Comparison of ENCODE assay signal across 8 mouse cellular contexts in the genomic region with DNA sequence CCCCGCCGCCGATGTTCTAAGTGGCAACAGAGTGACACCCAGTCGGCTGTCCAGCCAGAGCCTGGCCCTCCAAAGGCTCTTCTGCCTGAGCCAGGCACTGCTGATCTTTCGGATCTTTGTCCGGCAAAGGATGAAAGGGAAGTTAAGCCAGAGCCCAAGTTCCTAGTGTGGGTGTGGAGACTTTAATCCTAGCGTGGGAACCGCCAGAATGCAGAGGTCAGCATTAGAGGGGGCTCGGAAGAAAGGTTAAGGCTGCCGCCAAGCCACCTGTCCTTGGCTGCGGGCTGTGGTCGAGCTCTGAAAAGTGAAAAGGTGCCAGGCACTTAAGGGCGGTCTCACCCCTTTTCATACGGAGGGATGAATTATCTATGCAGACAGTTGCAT. TPM values are rescaled to one million over a fixed set of nuclear protein-coding genes. Genes with fewer than 3 reads are reported as not detected.
DNase-seq lines count a peak whose midpoint lies in the region; TF ChIP-seq lines count a peak whose summit lies in the region.

No protein-coding gene starts in this region.

- no peak for TF ChIP-seq POLR2A in liver, adult 2 months (IDR thresholded peaks at IDR 0.05; ENCODE audit: extremely low read depth, insufficient read depth, low read length)

- no peak overlapping the region for H3K9ac ChIP-seq in liver, adult 2 months (ENCODE audit: low read depth, low read length)

- H3K27me3 ChIP-seq in liver, adult 2 months (ENCODE audit: control insufficient read depth, insufficient read depth, low read length) = no peaks in the 10 kb centered on the region
- no peaks in the 10 kb centered on the region for H3K27me3 ChIP-seq in hindbrain, embryonic 10.5 days (ENCODE audit: insufficient read depth, poor library complexity, severe bottlenecking)
- no peaks in the 10 kb centered on the region for H3K27me3 ChIP-seq in midbrain, embryonic 10.5 days (ENCODE audit: low read depth, poor library complexity, severe bottlenecking)

- no peaks in the 10 kb centered on the region for H3K79me2 ChIP-seq in liver, adult 2 months (ENCODE audit: control insufficient read depth, insufficient read depth, low read length)

- no peak overlapping the region for H3K27ac ChIP-seq in liver, adult 2 months (replicated peaks; ENCODE audit: insufficient read depth, low read depth, low read length)
- peak overlapping the region; percentile 87 for H3K27ac ChIP-seq in hindbrain, embryonic 10.5 days
- peak overlapping the region; percentile 84 for H3K27ac ChIP-seq in midbrain, embryonic 10.5 days (replicated peaks)

- H3K4me3 ChIP-seq in liver, adult 2 months (ENCODE audit: insufficient read depth, low read depth, low read length) = peak overlapping the region; percentile 40; the same call in 1 of the 2 replicates
- H3K4me3 ChIP-seq in hindbrain, embryonic 10.5 days = peak overlapping the region; percentile 70
- H3K4me3 ChIP-seq in midbrain, embryonic 10.5 days = peak overlapping the region; percentile 68

- 8% methylated on average over 14 of the region's 14 CpGs for WGBS in liver, adult 2 months
- under 1% methylated on average over 14 of the region's 14 CpGs for WGBS in hindbrain, embryonic 10.5 days
- 1% methylated on average over 14 of the region's 14 CpGs for whole genome bisulfite sequencing in midbrain, embryonic 10.5 days

- H3K4me1 ChIP-seq in liver, adult 2 months (ENCODE audit: control insufficient read depth, insufficient read depth, low read length) = peaks cover 5% of the 10 kb centered on the region
- peaks cover 39% of the 10 kb centered on the region for H3K4me1 ChIP-seq in hindbrain, embryonic 10.5 days (replicated peaks)
- H3K4me1 ChIP-seq in midbrain, embryonic 10.5 days = peaks cover 36% of the 10 kb centered on the region

- TF ChIP-seq CTCF in liver, adult 2 months (IDR thresholded peaks at IDR 0.05; ENCODE audit: low read depth, low read length) = no peak

- H3K9me3 ChIP-seq in hindbrain, embryonic 10.5 days = no peaks in the 10 kb centered on the region
- no peaks in the 10 kb centered on the region for H3K9me3 ChIP-seq in midbrain, embryonic 10.5 days (replicated peaks)

- no peak for DNase-seq in liver, adult 2 months (ENCODE audit: extremely low read depth, low read depth, low spot score)
- DNase-seq in liver = no peak
- peak; percentile 56 for DNase-seq in embryo, embryonic 10.5 days (ENCODE audit: low spot score)
- DNase-seq in hindbrain, embryonic 10.5 days (ENCODE audit: low spot score) = no peak
- DNase-seq in midbrain, embryonic 10.5 days (ENCODE audit: low spot score) = peak; percentile 66
- DNase-seq in right cerebral cortex, postnatal 4 days = no peak
- DNase-seq in spleen, adult 18-20 months = no peak
- DNase-seq in adrenal gland, adult 18-20 months (ENCODE audit: low spot score in 2 of 2) = no peak

- H3K36me3 ChIP-seq in liver, adult 2 months (ENCODE audit: control insufficient read depth, insufficient read depth, low read length) = no peaks in the 10 kb centered on the region
- H3K36me3 ChIP-seq in hindbrain, embryonic 10.5 days = peaks cover 23% of the 10 kb centered on the region
- peaks cover 21% of the 10 kb centered on the region for H3K36me3 ChIP-seq in midbrain, embryonic 10.5 days

RNA-seq across cellular contexts. Expression of a gene that starts 5.5 kb away (rescaled TPM):
- total RNA-seq in liver, adult 2 months (2014; rRNA removed) = not detected in 2 replicates
- not detected in 2 replicates for polyA plus RNA-seq in liver, adult 2 months (2012; rRNA removed)
- 17.0 and 17.4 TPM in 2 replicates for polyA plus RNA-seq in hindbrain, embryonic 10.5 days (2016; fragmentation: Nextera tagmentation; extraction: Ambion mirVana)
- polyA plus RNA-seq in midbrain, embryonic 10.5 days (2016; fragmentation: Nextera tagmentation; extraction: Ambion mirVana) = 6.1 and 14.4 TPM in 2 replicates
- not detected for total RNA-seq in adrenal gland, adult 18-20 months (2021)

RNA-seq across cellular contexts. Expression of a gene that starts 28.7 kb away (rescaled TPM):
- 60.1 and 60.5 TPM in 2 replicates for total RNA-seq in liver, adult 2 months (2014; rRNA removed)
- 56.6 and 56.9 TPM in 2 replicates for polyA plus RNA-seq in liver, adult 2 months (2012; rRNA removed)
- polyA plus RNA-seq in hindbrain, embryonic 10.5 days (2016; fragmentation: Nextera tagmentation; extraction: Ambion mirVana) = 76.2 TPM in 2 replicates
- 75.6 and 79.8 TPM in 2 replicates for polyA plus RNA-seq in midbrain, embryonic 10.5 days (2016; fragmentation: Nextera tagmentation; extraction: Ambion mirVana)
- total RNA-seq in adrenal gland, adult 18-20 months (2021) = 100 to 1,000 TPM in 1 of 2 experiments, 10 to 100 TPM in 1; 81.9 to 140 TPM

RNA-seq across cellular contexts. Expression of a gene that starts 30.1 kb away (rescaled TPM):
- 5.8 and 7.1 TPM in 2 replicates for total RNA-seq in liver, adult 2 months (2014; rRNA removed)
- polyA plus RNA-seq in liver, adult 2 months (2012; rRNA removed) = 3.3 and 3.4 TPM in 2 replicates
- polyA plus RNA-seq in hindbrain, embryonic 10.5 days (2016; fragmentation: Nextera tagmentation; extraction: Ambion mirVana) = 8.0 and 10.7 TPM in 2 replicates
- 11.4 and 11.6 TPM in 2 replicates for polyA plus RNA-seq in midbrain, embryonic 10.5 days (2016; fragmentation: Nextera tagmentation; extraction: Ambion mirVana)
- 10 to 100 TPM in 1 of 2 experiments, 1 to 10 TPM in 1; 9.4 to 10.0 TPM for total RNA-seq in adrenal gland, adult 18-20 months (2021)

RNA-seq across cellular contexts. Expression of a gene that starts 30.5 kb away (rescaled TPM):
- not detected in 2 replicates for total RNA-seq in liver, adult 2 months (2014; rRNA removed)
- polyA plus RNA-seq in liver, adult 2 months (2012; rRNA removed) = not detected in 2 replicates
- polyA plus RNA-seq in hindbrain, embryonic 10.5 days (2016; fragmentation: Nextera tagmentation; extraction: Ambion mirVana) = 1.3 and 1.5 TPM in 2 replicates
- polyA plus RNA-seq in midbrain, embryonic 10.5 days (2016; fragmentation: Nextera tagmentation; extraction: Ambion mirVana) = 1.1 and 2.0 TPM in 2 replicates
- total RNA-seq in adrenal gland, adult 18-20 months (2021) = not detected

RNA-seq across cellular contexts. Expression of a gene that starts 32.8 kb away (rescaled TPM):
- 18.3 and 18.4 TPM in 2 replicates for total RNA-seq in liver, adult 2 months (2014; rRNA removed)
- polyA plus RNA-seq in liver, adult 2 months (2012; rRNA removed) = 7.7 and 9.6 TPM in 2 replicates
- polyA plus RNA-seq in hindbrain, embryonic 10.5 days (2016; fragmentation: Nextera tagmentation; extraction: Ambion mirVana) = 10.4 and 10.8 TPM in 2 replicates
- polyA plus RNA-seq in midbrain, embryonic 10.5 days (2016; fragmentation: Nextera tagmentation; extraction: Ambion mirVana) = 11.9 and 13.2 TPM in 2 replicates
- 10 to 100 TPM; 42.5 TPM for total RNA-seq in adrenal gland, adult 18-20 months (2021)

Comparison
In these comparisons a context has a peak if more than half of its experiments do, and no peak if none do; other contexts are left out.
1. DNase-seq: peak in embryo, embryonic 10.5 days (single experiment) and midbrain, embryonic 10.5 days (single experiment); none in liver, adult 2 months (single experiment), liver (single experiment), hindbrain, embryonic 10.5 days (single experiment), right cerebral cortex, postnatal 4 days (single experiment), spleen, adult 18-20 months (0 of 2) and adrenal gland, adult 18-20 months (0 of 2).
2. Peak in every context shown above with its lines, with median percentiles within 50 percentile points of each other: H3K4me3 ChIP-seq.